Mouse (Mus musculus) adrenal gland, adult 8-10 months (tissue): ENCODE measurements at regions not wholly inside any gene's neighbourhood (a gene's known extent, or its start where the extent isn't known, plus 50 kb on each side); places are given as distances from the start of the nearest gene placed in this dataset.

Source experiments
- DNase-seq: peaks from one replicate; pipeline ENCODE4 v3.0.0; 2022

- no peak for DNase-seq
Observed at GRCm38 (mm10) chr8:103148013-103148412, 362.6 kb upstream of the Cdh11 start.

- DNase-seq: no peak
Observed at GRCm38 (mm10) chr8:103148447-103148846, 363.0 kb upstream of the Cdh11 start.

GRCm38 (mm10) chr8:103166623-103167316 lies 381.3 kb upstream of the Cdh11 start:
- DNase-seq: no peak

GRCm38 (mm10) chr8:103173313-103173712 lies 387.9 kb upstream of the Cdh11 start:
- no peak for DNase-seq

- DNase-seq: peak; percentile 25
Observed at GRCm38 (mm10) chr8:103173803-103174429, 388.5 kb upstream of the Cdh11 start.

GRCm38 (mm10) chr8:103180661-103181060 lies 395.2 kb upstream of the Cdh11 start:
- DNase-seq: peak; percentile 79

GRCm38 (mm10) chr8:103188720-103189498 lies 403.5 kb upstream of the Cdh11 start:
- no peak for DNase-seq

GRCm38 (mm10) chr8:103198251-103198650 lies 412.8 kb upstream of the Cdh11 start:
- no peak for DNase-seq

- DNase-seq: no peak
Observed at GRCm38 (mm10) chr8:103199696-103200615, 414.5 kb upstream of the Cdh11 start.

- DNase-seq: no peak
Observed at GRCm38 (mm10) chr8:103203710-103204109, 418.3 kb upstream of the Cdh11 start.

- no peak for DNase-seq
Observed at GRCm38 (mm10) chr8:103214606-103215005, 429.2 kb upstream of the Cdh11 start.

- no peak for DNase-seq
Observed at GRCm38 (mm10) chr8:103230741-103231475, 445.5 kb upstream of the Cdh11 start.

GRCm38 (mm10) chr8:103234374-103234773 lies 448.9 kb upstream of the Cdh11 start:
- DNase-seq: no peak

GRCm38 (mm10) chr8:103235614-103236013 lies 450.2 kb upstream of the Cdh11 start:
- no peak for DNase-seq

- DNase-seq: no peak
Observed at GRCm38 (mm10) chr8:103238456-103238970, 453.1 kb upstream of the Cdh11 start.

- no peak for DNase-seq
Observed at GRCm38 (mm10) chr8:103244169-103244568, 458.7 kb upstream of the Cdh11 start.

- no peak for DNase-seq
Observed at GRCm38 (mm10) chr8:103244658-103245057, 459.2 kb upstream of the Cdh11 start.

GRCm38 (mm10) chr8:103245864-103246263 lies 460.4 kb upstream of the Cdh11 start:
- no peak for DNase-seq

- no peak for DNase-seq
Observed at GRCm38 (mm10) chr8:103261236-103261635, 475.8 kb upstream of the Cdh11 start.

GRCm38 (mm10) chr8:103270035-103270434 lies 484.6 kb upstream of the Cdh11 start:
- DNase-seq: no peak

- no peak for DNase-seq
Observed at GRCm38 (mm10) chr8:103270815-103271553, 485.5 kb upstream of the Cdh11 start.
